Mouse (Mus musculus) intestine, postnatal 0 days (tissue): Measurements from ENCODE around the gene Camk1d. TPM values are rescaled to one million over a fixed set of nuclear protein-coding genes. Genes with fewer than 3 reads are reported as not detected.
A peak's percentile ranks its signal among the peaks of the same experiment; 100 is the strongest.

Experiments
- ATAC-seq: fragments of 200-750 bp; cut with Nextera tagmentation; 2 replicates; pipeline ENCODE4 v1.8.0; 2017; ENCODE audit warnings: mild to moderate bottlenecking, moderate TSS enrichment, moderate library complexity
- H3K27ac ChIP-seq: fragments of 300-500 bp; sonication (generic); 2 replicates; pipeline ENCODE4 v1.5.1; 2014; ENCODE audit warnings: mild to moderate bottlenecking, low read depth, low read length, moderate library complexity
- H3K27me3 ChIP-seq: fragments of 300-500 bp; sonication (generic); replicated peaks from 2 replicates; pipeline ENCODE4 v1.6.1; 2014; ENCODE audit warnings: low read length, mixed read lengths; ENCODE audit not compliant: control insufficient read depth, insufficient read depth
- H3K36me3 ChIP-seq: fragments of 300-500 bp; sonication (generic); 2 replicates; pipeline ENCODE4 v1.6.1; 2014; ENCODE audit warnings: mild to moderate bottlenecking, moderate library complexity; ENCODE audit not compliant: control insufficient read depth, insufficient read depth
- H3K4me1 ChIP-seq: fragments of 300-500 bp; sonication (generic); replicated peaks from 2 replicates; pipeline ENCODE4 v1.6.1; 2014; ENCODE audit warnings: antibody characterized with exemption, low read length, mixed read lengths; ENCODE audit not compliant: control insufficient read depth, insufficient read depth
- H3K4me2 ChIP-seq: fragments of 300-500 bp; sonication (generic); replicated peaks from 2 replicates; pipeline ENCODE4 v1.6.1; 2014; ENCODE audit warnings: low read depth, mild to moderate bottlenecking, moderate library complexity
- H3K4me3 ChIP-seq: fragments of 300-500 bp; sonication (generic); 2 replicates; pipeline ENCODE4 v1.5.1; 2014; ENCODE audit warnings: low read depth, low read length
- H3K9ac ChIP-seq: fragments of 300-500 bp; sonication (generic); 2 replicates; pipeline ENCODE4 v1.6.1; 2014; ENCODE audit warnings: mild to moderate bottlenecking, low read depth, low read length
- H3K9me3 ChIP-seq: fragments of 300-500 bp; sonication (generic); 2 replicates; pipeline ENCODE4 v1.6.1; 2016; ENCODE audit warnings: mixed run types; ENCODE audit not compliant: control insufficient read depth
- CTCF ChIP-seq: sonication (generic); IDR thresholded peaks from 2 replicates; pipeline ENCODE4 v1.5.1; 2016; ENCODE audit warnings: low read depth, mild to moderate bottlenecking, control low read depth, antibody characterized with exemption, moderate library complexity
- WGBS: fragments of 180-500 bp; shearing (Covaris S2); extraction: QIAGEN DNeasy Blood & Tissue Kit; methylation state at CpG from one replicate; pipeline ENCODE4 v1.1.7; 2014; 5-methylcytosine and 5-hydroxymethylcytosine counted together
- polyA plus RNA-seq: library from polyadenylated mRNA; unstranded; fragments of >200 nt; fragmentation: Nextera tagmentation; extraction: Ambion mirVana; gene quantifications from 2 replicates; pipeline ENCODE4 v1.2.1, GENCODE M21; 2015

Camk1d gene
- 11.3 and 14.0 TPM in 2 replicates for polyA plus RNA-seq

- Histone ChIP-seq H3K27ac (peak within 1 kb of the TSS; percentile 42), H3K36me3 (no peaks in the 10 kb centered on the region), H3K27me3 (no peaks in the 10 kb centered on the region), H3K9me3 (peaks cover 3% of the 10 kb centered on the region; the same call in 1 of the 2 replicates), H3K4me3 (peak within 1 kb of the TSS; percentile 73), H3K9ac (peak within 1 kb of the TSS; percentile 55), H3K4me1 (peaks cover 2% of the 10 kb centered on the region; the same call in 1 of the 2 replicates), H3K4me2 (peak within 1 kb of the TSS; percentile 98)
- ATAC-seq: peak; percentile 73
- peak; percentile 79 for TF ChIP-seq CTCF
- WGBS: under 1% methylated on average over 70 of the region's 80 CpGs
Measured at GRCm38 (mm10) chr2:5714211-5715053, at the start of gene Camk1d. TSS of gene Camk1d (minus strand) at chr2:5714515.

GRCm38 (mm10) chr2:5762031-5762430 lies 47.7 kb upstream of the Camk1d start:
- Histone ChIP-seq H3K4me3 (no peak overlapping the region), H3K9me3 (no peaks in the 10 kb centered on the region), H3K9ac (no peak overlapping the region), H3K27me3 (no peaks in the 10 kb centered on the region), H3K36me3 (no peaks in the 10 kb centered on the region), H3K4me1 (no peaks in the 10 kb centered on the region), H3K4me2 (no peak overlapping the region), H3K27ac (no peak overlapping the region)
- ATAC-seq: no peak
- 92% methylated on average over 3 of the region's 3 CpGs for WGBS
- TF ChIP-seq CTCF: no peak

- ATAC-seq: no peak
- H3K36me3 ChIP-seq: no peaks in the 10 kb centered on the region
- H3K27me3 ChIP-seq: no peaks in the 10 kb centered on the region
- H3K9me3 ChIP-seq: no peaks in the 10 kb centered on the region
- 95% methylated on average over 8 of the region's 8 CpGs for WGBS
- TF ChIP-seq CTCF: no peak
- no peaks in the 10 kb centered on the region for H3K4me1 ChIP-seq
- no peak overlapping the region for H3K9ac ChIP-seq
- no peak overlapping the region for H3K27ac ChIP-seq
- no peak overlapping the region for H3K4me2 ChIP-seq
- no peak overlapping the region for H3K4me3 ChIP-seq
Measured at GRCm38 (mm10) chr2:5760479-5761008, 46.2 kb upstream of the Camk1d start.

GRCm38 (mm10) chr2:5758569-5758968 lies 44.3 kb upstream of the Camk1d start:
- WGBS: 95% methylated on average over 2 of the region's 2 CpGs

GRCm38 (mm10) chr2:5750872-5751271 lies 36.6 kb upstream of the Camk1d start:
- Histone ChIP-seq H3K4me1 (no peaks in the 10 kb centered on the region), H3K36me3 (no peaks in the 10 kb centered on the region), H3K9ac (no peak overlapping the region), H3K4me2 (no peak overlapping the region), H3K27me3 (no peaks in the 10 kb centered on the region), H3K27ac (no peak overlapping the region), H3K9me3 (no peaks in the 10 kb centered on the region), H3K4me3 (no peak overlapping the region)
- 86% methylated on average over 3 of the region's 3 CpGs for WGBS
- no peak for TF ChIP-seq CTCF
- ATAC-seq: no peak

More at GRCm38 (mm10) chr2:5758569-5758968, 44.3 kb upstream of the Camk1d start:
- Histone ChIP-seq H3K27ac (no peak overlapping the region), H3K4me1 (no peaks in the 10 kb centered on the region), H3K27me3 (no peaks in the 10 kb centered on the region), H3K9me3 (no peaks in the 10 kb centered on the region), H3K4me2 (no peak overlapping the region), H3K36me3 (no peaks in the 10 kb centered on the region), H3K9ac (no peak overlapping the region), H3K4me3 (no peak overlapping the region)
- no peak for ATAC-seq
- peak; percentile 39; the same call in 1 of the 2 replicates for TF ChIP-seq CTCF

GRCm38 (mm10) chr2:5749210-5749609 lies 34.9 kb upstream of the Camk1d start:
- TF ChIP-seq CTCF: no peak
- WGBS: 55% methylated on average over 6 of the region's 6 CpGs
- no peaks in the 10 kb centered on the region for H3K27me3 ChIP-seq
- no peaks in the 10 kb centered on the region for H3K4me1 ChIP-seq
- H3K9me3 ChIP-seq: no peaks in the 10 kb centered on the region
- ATAC-seq: no peak
- H3K4me2 ChIP-seq: no peak overlapping the region
- H3K36me3 ChIP-seq: no peaks in the 10 kb centered on the region
- H3K27ac ChIP-seq: no peak overlapping the region
- H3K4me3 ChIP-seq: no peak overlapping the region
- no peak overlapping the region for H3K9ac ChIP-seq
